Mouse (Mus musculus): Measurements from ENCODE around the gene Fam136a.
"Not testable (repeated sequence)": the region's sequence is repeated elsewhere in the genome, so short reads cannot be mapped to it uniquely, and the experiment has no call there.

Fam136a gene

DNA sequence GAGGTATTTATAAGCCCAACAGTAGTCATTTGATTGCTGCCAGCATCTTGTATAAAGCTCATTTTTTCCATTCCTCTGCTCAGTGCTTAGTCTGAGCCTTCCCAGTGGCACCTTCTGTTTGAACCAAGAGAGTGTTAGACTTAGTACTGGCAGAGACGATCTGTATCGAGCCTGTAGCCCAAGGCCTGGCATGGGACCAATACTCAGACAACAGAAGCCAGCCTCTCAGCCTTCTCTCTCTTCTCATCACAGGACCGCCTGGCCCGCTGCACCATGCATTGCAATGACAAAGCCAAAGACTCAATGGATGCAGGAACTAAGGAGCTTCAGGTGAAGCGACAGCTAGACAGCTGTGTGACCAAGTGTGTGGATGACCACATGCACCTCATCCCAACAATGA lies 3.0 kb downstream of the Fam136a start:
- no peak for DNase-seq

DNA sequence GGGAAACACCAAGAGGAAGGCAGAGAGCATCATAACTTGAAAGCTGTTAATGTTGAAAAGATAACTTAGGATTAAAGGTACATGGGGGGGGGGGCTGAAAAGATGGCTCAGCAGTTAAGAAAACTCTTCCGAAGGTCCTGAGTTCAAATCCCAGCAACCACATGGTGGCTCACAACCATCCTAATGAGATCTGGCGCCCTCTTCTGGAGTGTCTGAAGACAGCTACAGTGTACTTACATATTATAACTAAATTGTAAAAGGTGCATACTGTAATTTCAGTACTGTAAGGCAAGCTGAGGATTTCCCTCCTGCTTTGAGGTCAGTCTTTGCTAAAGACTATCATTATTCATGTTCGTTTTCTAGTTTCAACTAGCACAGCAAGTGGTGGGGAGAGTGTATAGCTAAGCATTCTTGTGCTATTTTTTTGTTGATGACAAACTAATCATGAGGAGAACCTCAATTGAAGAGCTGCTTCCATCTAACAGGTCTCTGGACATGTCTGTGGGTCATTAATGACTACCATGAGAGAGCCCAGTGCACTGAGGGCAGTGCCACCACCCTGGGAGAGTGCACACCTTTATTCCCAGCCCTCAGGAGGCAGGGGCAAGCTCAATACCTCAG lies 4.8 kb downstream of the Fam136a start:
- peak in 1 of 2 experiments; percentile 41 for DNase-seq

DNA sequence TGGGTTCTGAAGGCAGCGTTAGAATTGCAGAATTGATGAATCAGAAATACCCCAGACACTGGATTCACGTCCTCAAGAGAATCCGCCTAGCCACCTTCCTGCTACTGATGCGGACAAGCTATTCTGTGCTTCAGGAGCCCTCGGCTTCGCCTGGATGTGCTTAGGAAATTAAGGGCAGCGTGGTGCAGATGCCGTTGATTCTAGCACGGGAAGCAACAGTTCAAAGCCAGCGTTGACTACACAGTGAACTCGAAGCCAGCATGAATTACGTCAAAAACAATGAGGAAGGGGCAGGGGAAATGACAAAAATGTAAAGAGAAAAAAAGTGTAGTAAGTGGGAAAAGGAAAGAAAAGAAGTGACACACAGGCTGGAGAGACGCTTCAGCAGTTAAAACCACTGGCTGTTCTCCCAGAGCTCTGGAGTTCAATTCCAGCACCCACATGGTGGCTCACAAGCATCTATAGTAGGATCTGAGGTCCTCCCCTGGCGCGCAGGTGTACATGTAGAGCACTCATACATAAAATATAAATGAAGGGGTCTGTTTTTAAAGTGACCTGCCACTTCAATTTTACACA lies 5.4 kb downstream of the Fam136a start, which contains the start of gene Snrpg:
Gene Snrpg (plus strand): TSS at position 541 of the 576 bp plus-strand sequence.
- no peak for DNase-seq

DNA sequence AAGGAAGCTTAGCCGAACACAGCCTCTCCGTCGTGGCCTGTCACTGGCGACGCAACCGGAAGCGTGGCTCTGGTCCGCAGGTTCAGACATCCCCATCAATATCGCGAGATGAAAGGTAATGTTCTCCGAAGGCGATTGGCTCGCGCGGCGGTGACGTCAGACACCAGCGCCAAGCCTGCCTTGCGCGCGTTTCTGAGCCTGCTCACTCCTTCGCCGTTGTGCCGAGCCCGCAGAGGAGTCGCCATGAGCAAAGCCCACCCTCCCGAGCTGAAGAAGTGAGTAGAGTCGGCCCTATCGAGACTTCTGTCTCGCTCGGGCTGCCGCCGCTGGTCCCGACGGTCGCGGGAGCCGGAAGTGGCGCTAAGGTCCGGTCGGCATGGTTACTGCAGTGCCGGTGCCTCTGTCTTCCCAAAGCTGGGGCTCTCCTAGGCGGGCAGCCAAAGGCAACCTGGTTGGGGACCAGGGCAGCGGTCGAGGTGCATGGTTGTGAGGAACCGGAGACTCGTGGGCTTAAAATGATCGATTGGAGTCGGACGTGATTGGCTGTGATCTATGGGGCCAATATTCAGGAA lies 6.0 kb downstream of the Fam136a start:
- DNase-seq, result peak; percentile 97

DNA sequence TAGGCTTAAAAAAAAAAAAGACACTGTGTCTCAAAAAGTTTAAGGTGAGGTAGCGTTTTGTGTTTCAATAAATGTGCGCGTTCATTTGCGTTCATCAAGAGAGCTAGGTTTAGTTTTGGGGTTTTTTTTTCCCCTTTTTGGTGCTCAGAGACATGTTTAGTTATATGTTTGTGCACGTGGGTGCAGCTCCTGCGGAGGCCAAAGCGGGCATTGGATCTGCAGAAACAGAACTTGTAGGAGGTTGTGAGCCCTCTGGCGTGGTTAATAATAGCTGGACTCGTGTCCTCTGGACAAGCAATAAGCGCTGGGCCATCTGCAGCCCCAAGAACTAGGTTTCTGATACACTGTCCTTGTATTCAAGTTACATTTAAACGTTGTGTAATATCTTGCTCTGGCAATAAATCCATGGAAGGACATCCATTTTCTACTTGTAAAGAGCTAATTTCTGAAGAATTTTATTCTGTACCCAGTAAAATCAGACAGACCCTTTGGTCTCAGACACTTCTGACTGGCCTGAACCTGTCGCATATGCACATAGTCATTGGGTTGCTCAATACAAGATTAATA lies 6.6 kb downstream of the Fam136a start:
- no peak for DNase-seq

DNA sequence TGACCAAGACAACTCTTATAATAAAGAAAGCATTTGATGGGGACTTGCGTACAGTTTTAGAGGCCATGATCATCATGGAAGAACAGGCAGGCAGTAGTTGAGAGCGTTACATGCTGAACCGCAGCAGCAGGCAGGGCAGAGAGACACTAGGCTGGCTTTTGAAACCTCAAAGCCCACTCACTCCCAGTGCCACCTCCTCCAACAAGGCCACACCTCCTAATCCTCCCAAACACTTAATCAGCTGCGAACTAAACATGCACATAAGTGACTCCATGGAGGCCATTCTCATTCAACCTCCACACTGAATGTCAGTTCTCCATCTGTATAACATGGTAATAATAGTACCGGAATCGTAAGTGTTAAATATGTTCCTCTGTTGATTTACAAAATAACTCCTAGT lies 8.1 kb downstream of the Fam136a start:
- no peak for DNase-seq

DNA sequence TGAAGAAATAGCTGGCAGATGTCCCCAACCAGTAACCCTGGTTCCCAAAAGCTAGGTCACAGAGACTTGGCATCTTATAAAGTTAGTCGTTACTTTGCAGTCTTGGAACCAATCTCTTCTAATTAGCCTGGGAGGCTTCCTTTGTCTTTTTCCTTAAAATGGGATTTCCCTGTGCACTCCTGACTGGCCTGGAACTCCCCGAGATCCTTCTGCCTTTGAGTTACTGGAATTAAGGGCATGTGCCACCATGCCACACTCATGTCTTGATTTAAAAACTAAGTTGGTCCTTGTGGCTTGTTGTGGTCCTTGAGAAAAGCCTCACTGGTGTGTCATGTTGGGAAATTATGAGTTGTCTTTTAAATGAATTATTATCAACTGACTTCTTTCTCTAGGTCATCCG lies 12.9 kb downstream of the Fam136a start:
- no peak for DNase-seq

DNA sequence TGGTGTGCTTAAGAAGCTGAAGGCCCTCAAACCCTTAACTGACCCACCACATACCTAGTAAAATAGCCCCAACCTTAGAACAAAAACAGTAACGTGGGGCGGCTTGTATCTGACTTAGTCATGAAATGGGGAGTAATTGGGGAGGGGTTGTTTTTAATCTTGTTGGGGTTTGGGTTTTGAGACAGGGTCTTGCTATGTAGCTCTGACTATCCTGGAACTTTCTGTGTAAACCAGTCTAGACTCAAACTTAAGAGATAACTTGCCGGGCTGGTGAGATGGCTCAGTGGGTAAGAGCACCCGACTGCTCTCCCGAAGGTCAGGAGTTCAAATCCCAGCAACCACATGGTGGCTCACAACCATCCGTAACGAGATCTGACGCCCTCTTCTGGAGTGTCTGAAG lies 14.7 kb downstream of the Fam136a start:
- DNase-seq, result not testable (repeated sequence)

DNA sequence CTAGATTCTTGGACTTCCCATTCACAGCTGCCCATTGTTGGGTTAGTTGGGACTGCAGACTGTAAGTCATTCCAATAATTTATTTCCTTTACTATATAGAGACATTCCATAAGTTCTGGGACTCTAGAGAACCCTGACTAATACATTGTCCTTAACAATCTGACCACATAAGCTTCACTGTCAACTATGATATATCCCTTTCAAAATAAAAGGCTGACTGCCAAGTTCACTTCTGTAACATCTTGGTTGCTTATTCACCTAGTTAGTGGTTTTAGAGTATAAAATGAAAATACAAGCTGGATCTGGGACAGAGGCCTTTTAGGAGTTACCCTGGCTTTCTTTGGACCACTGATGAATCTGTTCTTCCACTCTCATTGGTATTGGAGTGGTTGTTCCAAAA lies 17.1 kb downstream of the Fam136a start:
- no peak for DNase-seq

DNA sequence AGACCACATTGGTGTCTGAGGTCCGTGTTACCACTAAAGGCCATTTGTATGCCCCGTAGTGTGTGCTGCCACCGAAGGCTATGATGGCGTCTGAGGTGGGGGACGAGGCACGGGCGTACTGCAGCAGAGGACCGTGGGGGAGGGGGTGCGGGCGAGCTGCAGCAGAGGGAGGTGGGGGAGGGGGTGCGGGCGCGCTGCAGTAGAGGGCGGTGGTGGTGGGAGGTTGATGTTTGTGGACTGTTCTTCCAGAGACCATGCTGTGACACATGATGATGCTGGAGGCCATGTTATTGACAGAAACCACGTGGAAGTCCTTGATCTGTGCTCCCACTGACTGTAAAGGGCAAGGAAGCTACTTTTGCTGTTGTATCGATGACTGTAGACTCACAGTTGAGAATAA lies 17.9 kb downstream of the Fam136a start:
- no peak for DNase-seq

DNA sequence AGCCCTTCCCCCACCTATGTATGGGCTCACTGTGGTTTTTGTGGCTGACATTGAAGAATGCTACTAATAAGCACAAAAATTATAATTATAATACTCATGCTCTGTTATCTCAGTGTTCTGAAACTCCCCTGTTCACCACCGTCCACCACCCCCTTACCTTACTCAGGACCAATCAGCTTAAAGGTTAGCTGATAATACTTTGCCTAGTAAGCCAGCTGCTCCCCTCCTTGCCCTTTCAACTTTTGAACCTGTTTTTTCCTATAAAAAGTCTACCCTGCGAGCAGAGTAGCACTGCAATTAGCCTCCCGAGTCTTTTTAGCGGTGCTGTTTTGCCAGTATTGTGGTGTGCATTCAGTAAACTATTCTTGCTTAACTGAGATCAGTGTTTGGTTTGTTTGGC lies 19.2 kb downstream of the Fam136a start:
- no peak for DNase-seq

DNA sequence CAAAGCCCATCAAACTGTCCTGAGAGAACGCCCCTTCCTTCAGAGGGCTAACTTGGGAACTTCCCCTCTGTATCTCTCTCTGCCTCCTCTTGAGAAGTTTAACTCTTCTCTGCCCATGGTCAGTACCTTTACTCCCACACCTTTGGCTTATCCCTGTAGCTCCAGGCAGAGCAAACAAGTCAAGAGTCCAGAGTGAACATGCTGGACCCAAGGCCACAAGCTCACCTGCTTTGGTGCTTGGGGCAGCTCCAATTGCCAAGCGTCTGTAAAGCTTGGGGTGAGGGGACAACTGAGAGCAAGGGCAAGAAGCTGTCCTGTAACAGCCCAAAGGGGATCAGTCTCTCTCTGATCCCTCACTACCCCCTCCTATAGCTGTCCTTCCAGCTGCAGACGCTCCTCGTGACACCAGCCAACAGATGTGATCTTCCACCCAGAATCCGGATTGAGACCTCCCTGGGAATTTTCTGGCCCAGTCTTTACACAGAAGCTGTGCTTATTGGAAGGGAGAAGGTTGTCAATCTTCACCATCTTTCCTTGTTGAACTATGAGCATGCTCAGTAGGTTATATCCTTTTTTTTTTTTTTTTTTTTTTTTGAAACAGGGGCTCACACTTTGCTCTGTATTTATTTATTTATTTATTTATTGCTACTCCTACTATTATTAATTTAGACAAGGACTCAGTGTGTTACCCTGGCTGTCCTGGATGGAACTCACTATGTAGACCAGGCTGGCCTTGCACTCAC lies 20.1 kb downstream of the Fam136a start:
- DNase-seq, result no peak

DNA sequence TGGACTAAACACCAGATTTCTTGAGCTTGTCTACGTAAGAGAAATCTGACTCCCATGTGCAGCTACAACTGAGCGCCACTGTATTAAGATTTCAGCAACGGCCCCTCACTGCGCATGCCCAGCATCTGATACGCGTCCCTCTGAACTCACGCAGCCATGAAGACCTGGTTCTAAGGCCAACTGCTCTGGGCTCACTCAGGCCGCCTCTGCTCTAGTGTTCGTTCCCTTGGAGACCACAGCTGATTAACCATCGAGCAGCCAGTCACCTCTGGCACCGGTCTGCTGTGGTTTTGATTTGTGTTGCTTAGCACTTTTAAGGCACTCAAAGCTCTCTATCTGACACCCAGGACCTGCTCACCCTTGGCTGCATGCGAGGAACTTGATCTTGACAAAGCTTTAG lies 21.9 kb downstream of the Fam136a start:
- DNase-seq, result peak; percentile 78 to 85

DNA sequence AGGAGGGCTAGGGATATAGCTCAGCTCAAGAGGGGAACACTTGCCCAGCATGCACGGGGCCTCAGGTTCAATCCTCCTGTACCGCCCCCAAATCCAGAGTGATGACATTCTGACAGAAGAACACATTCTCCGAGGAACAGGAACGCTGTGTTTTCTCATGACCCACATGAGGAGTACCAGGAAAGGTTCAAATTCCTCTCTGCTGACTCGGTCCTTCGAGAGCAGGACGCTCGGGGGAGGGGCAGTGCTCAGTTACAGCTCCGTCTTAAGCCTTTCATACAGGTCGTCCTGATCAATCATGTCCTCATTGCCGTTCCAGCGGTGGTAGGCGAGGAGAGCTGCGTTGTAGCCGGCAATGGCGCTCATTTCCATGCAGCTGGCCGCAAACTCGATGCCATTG lies 23.0 kb downstream of the Fam136a start:
- DNase-seq, result peak; percentile 58 to 70

DNA sequence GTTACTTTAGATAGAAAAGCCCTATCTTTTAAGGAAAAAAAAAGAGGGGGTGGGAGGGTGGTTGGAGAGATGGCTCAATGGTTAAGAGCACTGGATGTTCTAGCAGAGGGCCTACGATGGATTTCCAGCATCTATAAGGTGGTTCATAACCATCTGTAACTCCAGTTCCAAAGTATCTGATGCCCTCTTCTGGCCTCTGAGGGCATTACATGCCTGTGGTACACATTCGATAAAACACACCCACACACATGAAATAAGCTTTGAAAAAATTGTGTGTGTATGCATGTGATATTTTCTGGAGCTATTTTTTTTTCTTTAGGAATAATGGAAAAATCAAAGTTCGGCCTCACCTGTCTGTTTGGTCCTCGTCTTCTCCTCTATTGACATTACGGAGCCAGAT lies 25.9 kb downstream of the Fam136a start:
- DNase-seq, result peak in 1 of 2 experiments; percentile 29

DNA sequence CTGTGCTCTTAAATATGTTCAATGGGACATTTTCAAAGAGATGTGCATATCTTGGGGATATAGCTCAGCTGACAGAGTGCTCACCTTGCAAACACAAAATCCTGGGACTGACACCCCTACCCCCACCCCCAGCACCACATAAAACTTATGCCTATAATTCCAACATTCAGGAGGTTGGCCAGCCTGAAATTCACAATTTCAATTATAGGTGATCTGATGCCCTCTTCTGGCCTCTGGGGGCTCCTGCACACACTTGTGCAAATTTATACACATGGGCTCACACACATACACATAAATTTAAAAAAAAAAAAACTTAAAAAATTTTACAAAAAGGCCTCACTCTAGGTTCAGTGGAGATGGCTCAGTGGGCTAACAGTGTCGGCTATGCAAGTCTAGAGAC lies 27.7 kb downstream of the Fam136a start:
- DNase-seq, result peak in 1 of 2 experiments; percentile 30

DNA sequence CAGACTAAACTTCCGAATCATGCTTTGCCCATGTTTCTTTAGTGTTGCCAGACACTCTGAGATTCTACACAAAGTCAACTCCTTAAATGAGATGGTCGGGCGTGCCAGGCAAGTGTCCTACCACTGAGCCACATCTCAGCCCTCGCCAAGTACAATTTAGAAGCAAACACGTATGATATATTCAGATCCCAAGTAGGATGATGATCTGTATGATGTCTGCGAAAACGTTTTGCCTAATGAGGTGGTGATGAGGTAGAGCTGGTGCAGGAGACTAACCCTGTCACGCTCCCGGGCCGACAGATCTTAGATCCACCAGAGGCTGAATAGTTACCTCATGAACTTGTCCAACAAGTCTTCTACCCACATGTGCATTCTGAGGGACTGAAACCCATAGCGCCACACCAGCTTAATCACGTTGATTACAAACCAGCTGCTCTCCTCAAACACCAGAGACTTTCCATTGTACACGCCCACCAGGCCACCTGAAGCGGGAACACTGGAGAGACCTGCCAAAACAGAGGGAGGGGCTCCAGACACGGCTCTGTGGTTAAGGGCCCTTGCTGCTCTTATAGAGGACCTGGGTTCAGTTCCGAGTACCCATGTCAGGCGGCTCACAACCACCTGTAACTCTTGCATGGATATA lies 28.8 kb downstream of the Fam136a start:
- no peak for DNase-seq

DNA sequence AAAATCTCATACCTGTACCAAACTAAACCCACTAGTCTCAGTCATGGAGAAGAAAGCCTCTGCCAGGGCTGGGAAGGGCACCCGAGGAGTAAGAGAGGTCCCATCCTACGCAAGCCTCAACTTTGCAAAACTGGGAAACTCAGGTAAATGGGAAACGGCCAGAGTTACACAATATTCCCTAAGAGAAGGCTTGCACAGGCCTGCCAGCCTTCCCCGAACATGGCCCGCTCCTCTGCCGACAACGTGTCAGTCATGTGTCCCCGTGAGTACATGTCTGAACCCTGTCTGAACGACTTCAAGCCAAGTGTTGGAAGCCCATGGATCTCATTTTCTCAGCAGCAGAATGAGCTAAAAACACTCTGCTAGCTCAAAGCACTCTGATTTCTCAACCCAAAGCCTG lies 29.6 kb downstream of the Fam136a start:
- DNase-seq, result no peak

DNA sequence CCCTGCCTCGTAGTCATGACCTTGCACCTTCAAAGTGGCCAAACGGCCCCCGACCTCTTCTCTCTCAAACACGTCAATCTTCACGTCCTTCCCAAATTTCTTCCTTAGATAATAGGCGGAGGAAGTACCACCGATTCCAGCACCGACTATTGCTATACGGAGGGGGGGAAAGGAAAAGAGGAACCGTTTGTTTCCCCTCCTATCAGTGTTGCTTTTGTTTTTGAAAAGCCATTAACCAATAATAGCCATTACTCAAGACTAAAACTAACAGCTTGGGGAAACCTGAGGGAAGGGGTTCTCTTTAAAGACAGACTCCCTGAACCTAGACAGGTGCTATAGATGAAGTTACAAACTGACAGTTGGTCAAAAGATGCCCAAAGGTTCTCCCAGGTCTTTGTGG lies 30.5 kb downstream of the Fam136a start:
- no peak for DNase-seq

DNA sequence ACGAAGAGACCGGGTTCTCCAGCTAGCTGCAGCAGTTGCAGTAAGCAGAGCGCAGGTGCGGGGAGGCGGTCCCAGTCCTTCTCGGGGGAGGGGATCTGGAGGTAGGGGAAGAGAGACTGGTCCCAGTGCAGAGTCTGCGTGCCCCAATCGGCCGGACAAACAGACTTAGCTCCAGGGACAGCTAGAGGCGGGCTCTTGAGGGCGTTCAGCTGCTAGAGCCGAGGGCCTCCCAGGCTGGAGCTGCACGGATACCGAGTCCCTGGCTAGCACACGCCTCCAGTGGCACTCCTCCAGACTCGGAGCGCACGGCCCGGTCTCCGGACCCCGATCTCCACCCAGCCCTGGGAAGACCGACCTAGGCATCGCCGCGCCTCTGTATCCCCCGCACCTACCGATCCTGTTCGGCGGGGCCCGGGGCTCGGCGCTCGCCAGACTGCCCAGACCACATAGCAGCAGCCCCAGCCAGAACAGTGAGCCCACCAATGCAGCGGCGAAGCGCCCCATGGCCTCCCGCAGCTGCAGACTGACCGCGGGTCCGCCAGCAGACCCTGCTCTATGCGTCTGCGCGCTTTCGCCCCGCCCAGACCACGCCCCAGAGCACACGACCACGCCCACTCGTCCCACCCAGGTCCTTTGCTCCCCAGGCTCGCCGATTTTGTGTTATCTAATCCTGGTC lies 31.3 kb downstream of the Fam136a start, which contains the start of gene Pcyox1:
Gene Pcyox1 (minus strand): TSS at position 574 of the 676 bp plus-strand sequence.
- DNase-seq, result peak; percentile 89 to 94

DNA sequence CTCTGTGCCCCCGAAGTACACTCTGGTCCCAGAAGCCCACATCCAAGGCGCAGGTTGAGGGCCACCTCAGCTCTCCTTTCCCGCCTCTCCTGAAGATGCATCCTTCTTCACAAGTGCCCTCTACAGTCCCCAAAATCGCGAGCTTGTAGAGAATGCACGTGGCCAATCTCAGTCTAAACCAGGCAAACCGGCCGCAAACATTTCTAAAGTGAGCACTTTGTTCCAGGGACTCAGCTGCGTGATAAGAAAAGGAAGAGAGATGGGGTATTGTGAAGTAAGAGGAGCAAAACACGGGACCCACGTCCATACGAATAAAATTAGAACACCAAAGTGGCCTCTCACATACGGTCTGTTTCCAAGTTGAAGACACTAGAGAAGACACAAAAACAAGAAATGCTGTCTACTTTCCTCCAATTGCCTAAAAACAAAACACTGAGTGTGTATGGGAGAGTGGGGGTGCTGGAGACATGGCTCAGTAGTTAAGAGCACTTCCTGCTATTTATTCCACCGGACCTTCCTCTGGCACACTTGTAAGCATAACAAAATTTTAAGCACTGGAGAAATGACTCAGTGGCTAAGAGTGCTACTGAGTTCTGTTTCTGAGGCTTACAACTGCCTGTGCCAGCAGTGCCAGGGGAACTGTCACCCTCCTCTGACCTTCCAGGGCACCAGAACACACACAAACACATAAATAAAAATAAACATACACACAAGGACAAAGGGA lies 32.0 kb downstream of the Fam136a start:
- no peak for DNase-seq

DNA sequence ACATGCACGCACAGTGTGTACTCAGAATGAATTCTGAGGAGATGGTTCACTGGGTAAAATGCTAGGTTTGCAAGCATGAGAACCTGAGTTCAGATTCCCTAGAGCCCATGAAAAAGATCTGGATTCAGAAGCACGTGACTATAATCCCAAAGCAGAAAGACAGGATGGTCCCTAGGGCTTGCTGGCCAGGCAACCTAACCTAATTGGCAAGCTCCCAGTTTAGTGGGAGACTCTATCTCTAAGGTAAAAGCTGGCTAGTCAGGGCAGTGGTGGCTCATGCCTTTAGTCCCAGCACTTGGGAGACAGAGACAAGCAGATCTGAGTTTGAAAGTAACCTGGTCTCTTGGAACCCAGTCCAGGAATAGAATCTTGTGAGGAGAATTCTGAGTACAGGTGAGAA lies 33.5 kb downstream of the Fam136a start:
- DNase-seq, result no peak
